Mouse (Mus musculus): Measurements from ENCODE around the gene Cbx6.

- TF ChIP-seq POLR2A (IDR thresholded peaks at IDR 0.05; ENCODE audit: extremely low read depth, insufficient read depth, low read length) (no peak), CTCF (IDR thresholded peaks at IDR 0.05; ENCODE audit: low read depth, low read length) (no peak)
These were observed 40.3 kb downstream of the Cbx6 start for GRCm38 (mm10) chr15:79794173-79794572.
